In genomic region chr11:17460920-17461279, GRCm38 (mm10) we compare ENCODE assay signal across 9 mouse cellular contexts.
DNase-seq lines count a peak whose midpoint lies in the region; ATAC-seq lines count a peak whose summit lies in the region.
"Had no signal": no experiment of that assay in that cellular context is flagged by ENCODE, and none has a peak within 500 bp of the region (broad histone marks: within the 10 kb centered on the region; RNA-seq: fewer than 3 reads in every experiment).

No protein-coding gene starts in this region.

- H3K36me3 ChIP-seq in liver, embryonic 12.5 days: no peaks in the 10 kb centered on the region
- no peaks in the 10 kb centered on the region for H3K36me3 ChIP-seq in neural tube, embryonic 13.5 days

- ATAC-seq in liver, embryonic 12.5 days: no peak
- ATAC-seq in neural tube, embryonic 13.5 days (ENCODE audit: low read depth): no peak
- no peak for ATAC-seq in erythroblast, adult 5-6 weeks (replicated peaks; ENCODE audit: low FRiP score, poor library complexity, severe bottlenecking)
- ATAC-seq: Patski had no signal

- H3K9me3 ChIP-seq in liver, embryonic 12.5 days (replicated peaks): no peaks in the 10 kb centered on the region
- no peaks in the 10 kb centered on the region for H3K9me3 ChIP-seq in neural tube, embryonic 13.5 days

- H3K9ac ChIP-seq in liver, embryonic 12.5 days: no peak overlapping the region
- H3K9ac ChIP-seq in neural tube, embryonic 13.5 days: no peak overlapping the region

- peak overlapping the region; percentile 40 for H3K4me2 ChIP-seq in liver, embryonic 12.5 days
- peak overlapping the region; percentile 46 for H3K4me2 ChIP-seq in neural tube, embryonic 13.5 days

- no peaks in the 10 kb centered on the region for H3K4me1 ChIP-seq in liver, embryonic 12.5 days
- H3K4me1 ChIP-seq in neural tube, embryonic 13.5 days (replicated peaks): peaks cover 14% of the 10 kb centered on the region

- H3K27me3 ChIP-seq in liver, embryonic 12.5 days (replicated peaks): no peaks in the 10 kb centered on the region
- H3K27me3 ChIP-seq in neural tube, embryonic 13.5 days: no peaks in the 10 kb centered on the region

- WGBS in liver, embryonic 12.5 days (ENCODE audit: insufficient replicate concordance): 8% methylated on average over 13 of the region's 13 CpGs
- 9% methylated on average over 13 of the region's 13 CpGs for WGBS in neural tube, embryonic 13.5 days

- peak; percentile 8 for DNase-seq in right cerebral cortex, postnatal 4 days
- DNase-seq in right cerebral cortex, adult 18-20 months: no peak
- peak; percentile 52 for DNase-seq in heart, postnatal 4 days
- DNase-seq in frontal cortex, postnatal 10 days (ENCODE audit: low spot score in 2 of 2): no peak
- no peak for DNase-seq in ovary, postnatal 10 days (ENCODE audit: low spot score)

- H3K27ac ChIP-seq in liver, embryonic 12.5 days: no peak overlapping the region
- H3K27ac ChIP-seq in neural tube, embryonic 13.5 days (replicated peaks): no peak overlapping the region

- no peak overlapping the region for H3K4me3 ChIP-seq in liver, embryonic 12.5 days
- H3K4me3 ChIP-seq in neural tube, embryonic 13.5 days: peak overlapping the region; percentile 11; the same call in 1 of the 2 replicates

Comparison
In these comparisons a context has a peak if more than half of its experiments do, and no peak if none do; other contexts are left out.
1. DNase-seq: peak in right cerebral cortex, postnatal 4 days (single experiment) and heart, postnatal 4 days (single experiment); none in right cerebral cortex, adult 18-20 months (single experiment), frontal cortex, postnatal 10 days (0 of 2) and ovary, postnatal 10 days (single experiment).